Mouse (Mus musculus) cortical plate, adult 2 months (tissue): ENCODE measurements at regions not wholly inside any gene's neighbourhood (a gene's known extent, or its start where the extent isn't known, plus 50 kb on each side); places are given as distances from the start of the nearest gene placed in this dataset.

Experiments used
- CTCF ChIP-seq: fragments of 200-500 bp; IDR thresholded peaks from 2 replicates; pipeline ENCODE4 v1.5.1; 2011; ENCODE audit warnings: mild to moderate bottlenecking, control low read depth, low read length; ENCODE audit not compliant: insufficient read depth; ENCODE audit errors: extremely low read depth
- POLR2A ChIP-seq: fragments of 200-500 bp; IDR thresholded peaks from 2 replicates; pipeline ENCODE4 v1.6.1; 2011; ENCODE audit warnings: mild to moderate bottlenecking, low read length, control low read depth; ENCODE audit not compliant: insufficient read depth; ENCODE audit errors: extremely low read depth

DNA sequence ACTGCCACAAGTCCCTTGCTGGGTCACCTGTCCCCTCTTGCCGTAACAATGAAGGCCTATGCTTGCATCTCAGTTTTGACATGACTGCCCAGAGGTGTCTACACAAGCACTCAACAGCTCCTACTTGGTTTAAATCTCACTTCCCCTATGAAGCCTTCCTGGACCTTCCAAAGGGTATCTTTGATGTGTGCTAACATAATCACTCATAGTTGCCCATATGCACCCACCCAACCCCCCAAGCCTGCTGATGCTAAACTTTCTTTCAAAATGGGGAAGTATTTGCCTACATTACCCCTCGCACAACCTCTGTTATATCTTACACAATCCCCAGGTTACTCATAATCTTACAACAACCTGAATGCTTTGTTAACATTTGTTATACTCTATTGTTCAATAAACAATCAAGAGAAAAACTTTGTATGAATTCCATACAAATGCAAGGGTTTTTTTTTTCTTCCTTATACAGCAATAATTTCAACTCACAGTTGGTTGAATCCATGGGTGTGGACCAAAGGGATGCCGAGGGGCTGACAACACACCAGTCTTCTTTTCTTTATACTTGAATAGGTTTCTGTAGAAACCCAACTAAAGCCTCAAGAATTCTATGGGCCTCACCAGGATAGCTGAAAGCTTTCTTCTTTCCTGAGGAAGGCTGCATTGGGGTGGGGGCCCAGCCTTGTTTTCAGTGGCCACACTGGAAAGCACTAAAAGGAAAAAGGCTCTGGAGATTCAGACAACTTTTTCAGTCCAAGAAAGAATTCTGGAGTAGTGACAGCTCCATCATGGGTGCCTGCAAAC lies 157.5 kb upstream of the Jun start:
- TF ChIP-seq CTCF (no peak), POLR2A (no peak)
